Mouse (Mus musculus): ENCODE measurements around the gene Tmeff1. TPM values are rescaled to one million over a fixed set of nuclear protein-coding genes. Genes with fewer than 3 reads are reported as not detected.

Gene Tmeff1
- polyA plus RNA-seq, 1 experiment, result 335 TPM

GRCm38 (mm10) chr4:48591390-48591789, 6.4 kb downstream of the Tmeff1 start:
- TF ChIP-seq POLR2A (IDR thresholded peaks at IDR 0.05; ENCODE audit: borderline replicate concordance, extremely low read depth, insufficient read depth, insufficient read length, poor library complexity, severe bottlenecking), result no peak
- TF ChIP-seq CTCF (IDR thresholded peaks at IDR 0.05; ENCODE audit: borderline replicate concordance, extremely low read depth, insufficient read depth, insufficient read length), result no peak
- DNase-seq (ENCODE audit: low read depth), result no peak

- no peak for TF ChIP-seq CTCF (IDR thresholded peaks at IDR 0.05; ENCODE audit: borderline replicate concordance, extremely low read depth, insufficient read depth, insufficient read length)
- no peak for TF ChIP-seq POLR2A (IDR thresholded peaks at IDR 0.05; ENCODE audit: borderline replicate concordance, extremely low read depth, insufficient read depth, insufficient read length, poor library complexity, severe bottlenecking)
- no peak for DNase-seq (ENCODE audit: low read depth)
Measured at GRCm38 (mm10) chr4:48592328-48592727, 7.4 kb downstream of the Tmeff1 start.

DNA sequence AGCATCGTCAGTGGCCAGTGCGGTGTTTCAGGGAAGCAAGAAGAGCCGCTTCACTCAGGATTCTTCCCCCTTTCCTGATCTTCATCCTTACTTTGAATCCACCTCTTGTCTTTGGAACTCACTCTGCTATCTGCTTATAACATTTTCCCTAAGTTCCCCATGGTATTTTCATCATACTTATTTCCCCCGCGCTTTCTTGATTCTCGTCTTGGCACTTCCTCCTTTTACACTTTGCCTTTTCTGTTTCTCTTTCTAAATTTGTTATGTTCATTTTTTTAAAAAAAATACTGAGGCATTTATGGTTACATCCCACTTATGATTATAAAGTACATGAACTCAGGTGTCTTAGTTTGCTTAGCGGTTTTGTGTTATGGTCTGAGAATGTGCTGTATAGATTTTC, 7.9 kb downstream of the Tmeff1 start:
- DNase-seq (ENCODE audit: low read depth), result no peak
- no peak for TF ChIP-seq POLR2A (IDR thresholded peaks at IDR 0.05; ENCODE audit: borderline replicate concordance, extremely low read depth, insufficient read depth, insufficient read length, poor library complexity, severe bottlenecking)
- no peak for TF ChIP-seq CTCF (IDR thresholded peaks at IDR 0.05; ENCODE audit: borderline replicate concordance, extremely low read depth, insufficient read depth, insufficient read length)

GRCm38 (mm10) chr4:48596111-48596510, 11.1 kb downstream of the Tmeff1 start:
- TF ChIP-seq CTCF (IDR thresholded peaks at IDR 0.05; ENCODE audit: borderline replicate concordance, extremely low read depth, insufficient read depth, insufficient read length) (no peak), POLR2A (IDR thresholded peaks at IDR 0.05; ENCODE audit: borderline replicate concordance, extremely low read depth, insufficient read depth, insufficient read length, poor library complexity, severe bottlenecking) (no peak)
- DNase-seq (ENCODE audit: low read depth), result no peak

GRCm38 (mm10) chr4:48605650-48606049, 20.7 kb downstream of the Tmeff1 start:
- TF ChIP-seq POLR2A (IDR thresholded peaks at IDR 0.05; ENCODE audit: borderline replicate concordance, extremely low read depth, insufficient read depth, insufficient read length, poor library complexity, severe bottlenecking) (no peak), CTCF (IDR thresholded peaks at IDR 0.05; ENCODE audit: borderline replicate concordance, extremely low read depth, insufficient read depth, insufficient read length) (no peak)
- no peak for DNase-seq (ENCODE audit: low read depth)

- no peak for DNase-seq (ENCODE audit: low read depth)
- no peak for TF ChIP-seq POLR2A (IDR thresholded peaks at IDR 0.05; ENCODE audit: borderline replicate concordance, extremely low read depth, insufficient read depth, insufficient read length, poor library complexity, severe bottlenecking)
- no peak for TF ChIP-seq CTCF (IDR thresholded peaks at IDR 0.05; ENCODE audit: borderline replicate concordance, extremely low read depth, insufficient read depth, insufficient read length)
Measured at GRCm38 (mm10) chr4:48609485-48609884, 24.5 kb downstream of the Tmeff1 start.

DNA sequence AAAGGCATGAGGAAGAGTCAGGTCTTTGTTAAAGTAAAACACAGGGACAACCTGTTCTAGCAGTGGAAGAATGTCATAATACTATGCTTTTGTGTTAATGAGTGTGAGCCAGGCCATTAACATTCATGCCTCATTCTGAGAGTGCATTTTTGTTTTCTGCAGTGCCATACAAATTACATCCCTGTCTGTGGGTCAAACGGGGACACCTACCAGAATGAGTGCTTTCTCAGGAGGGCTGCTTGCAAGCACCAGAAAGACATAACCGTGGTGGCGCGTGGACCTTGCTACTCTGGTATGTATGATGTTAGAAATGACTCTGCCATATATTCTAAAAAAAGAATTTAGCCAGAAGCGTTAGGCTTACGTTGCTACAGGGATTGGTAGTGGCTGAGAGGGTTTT, 25.3 kb downstream of the Tmeff1 start:
- no peak for DNase-seq (ENCODE audit: low read depth)

DNA sequence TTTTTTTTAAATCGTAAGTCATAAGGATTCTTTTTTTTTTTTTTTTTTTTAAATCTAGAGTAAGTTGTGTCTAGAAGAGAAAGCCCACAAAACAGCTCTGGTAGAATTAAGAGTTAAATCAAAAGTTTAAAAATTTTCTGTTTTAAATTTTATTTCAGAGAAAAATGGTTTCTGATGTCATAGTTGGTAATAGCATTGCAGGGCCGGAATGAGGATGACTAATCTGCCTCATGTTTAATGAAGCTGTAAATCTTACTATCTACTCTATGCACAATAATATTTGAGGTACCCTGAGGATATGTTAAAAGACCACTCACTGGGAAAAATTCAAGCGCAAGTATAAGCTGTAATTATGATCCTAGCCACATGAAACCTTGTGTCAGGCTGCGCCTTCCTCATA, 30.5 kb downstream of the Tmeff1 start:
- no peak for TF ChIP-seq CTCF (IDR thresholded peaks at IDR 0.05; ENCODE audit: borderline replicate concordance, extremely low read depth, insufficient read depth, insufficient read length)
- no peak for TF ChIP-seq POLR2A (IDR thresholded peaks at IDR 0.05; ENCODE audit: borderline replicate concordance, extremely low read depth, insufficient read depth, insufficient read length, poor library complexity, severe bottlenecking)
- DNase-seq (ENCODE audit: low read depth), result no peak

More for the DNA sequence above, 25.3 kb downstream of the Tmeff1 start:
- TF ChIP-seq POLR2A (IDR thresholded peaks at IDR 0.05; ENCODE audit: borderline replicate concordance, extremely low read depth, insufficient read depth, insufficient read length, poor library complexity, severe bottlenecking) (no peak), CTCF (IDR thresholded peaks at IDR 0.05; ENCODE audit: borderline replicate concordance, extremely low read depth, insufficient read depth, insufficient read length) (no peak)

GRCm38 (mm10) chr4:48617201-48617600, 32.2 kb downstream of the Tmeff1 start:
- TF ChIP-seq CTCF (IDR thresholded peaks at IDR 0.05; ENCODE audit: borderline replicate concordance, extremely low read depth, insufficient read depth, insufficient read length), result no peak
- DNase-seq (ENCODE audit: low read depth), result no peak

DNA sequence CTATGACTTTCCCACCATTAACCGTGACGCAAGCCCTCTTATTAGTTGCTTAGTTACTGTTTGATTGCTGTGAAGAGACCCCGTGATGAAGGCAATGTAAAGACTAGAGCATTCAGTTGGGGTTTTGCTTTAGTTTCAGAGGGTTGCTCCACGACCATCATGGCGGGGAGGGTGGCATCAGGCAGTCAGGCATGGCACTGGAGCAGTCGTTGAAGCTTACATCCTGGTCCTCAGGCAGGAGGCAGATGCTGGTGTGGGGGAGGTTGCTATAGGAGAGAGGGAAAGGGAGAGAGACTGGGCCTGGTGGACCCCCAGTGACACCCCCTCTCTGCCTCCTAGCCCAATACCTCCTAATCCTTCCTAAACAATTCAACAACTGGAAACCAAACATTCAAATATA, 35.1 kb downstream of the Tmeff1 start:
- no peak for DNase-seq (ENCODE audit: low read depth)
- TF ChIP-seq POLR2A (IDR thresholded peaks at IDR 0.05; ENCODE audit: borderline replicate concordance, extremely low read depth, insufficient read depth, insufficient read length, poor library complexity, severe bottlenecking), result no peak
- no peak for TF ChIP-seq CTCF (IDR thresholded peaks at IDR 0.05; ENCODE audit: borderline replicate concordance, extremely low read depth, insufficient read depth, insufficient read length)

- TF ChIP-seq CTCF (IDR thresholded peaks at IDR 0.05; ENCODE audit: borderline replicate concordance, extremely low read depth, insufficient read depth, insufficient read length) (no peak), POLR2A (IDR thresholded peaks at IDR 0.05; ENCODE audit: borderline replicate concordance, extremely low read depth, insufficient read depth, insufficient read length, poor library complexity, severe bottlenecking) (no peak)
- no peak for DNase-seq (ENCODE audit: low read depth)
Measured at GRCm38 (mm10) chr4:48622246-48622645, 37.3 kb downstream of the Tmeff1 start.

DNA sequence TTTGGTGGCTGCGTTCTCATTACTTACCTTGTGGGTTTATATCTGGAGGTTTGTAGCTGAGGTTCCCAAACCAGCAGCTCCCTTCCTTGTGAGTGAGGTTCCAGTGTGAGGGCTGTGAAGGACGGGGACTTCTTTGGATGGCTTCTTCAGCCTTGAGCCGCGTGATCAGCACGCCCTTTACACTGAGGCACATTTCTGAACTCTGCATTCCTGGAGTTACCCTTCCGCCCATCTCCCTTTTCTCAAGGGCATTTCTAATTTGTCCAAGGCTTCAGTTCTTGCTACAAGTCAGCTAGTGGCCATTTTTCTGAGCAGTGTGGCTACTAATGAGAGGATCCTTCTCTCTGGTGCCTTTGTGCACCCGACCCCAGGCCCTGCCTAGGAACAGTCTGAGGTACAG, 38.0 kb downstream of the Tmeff1 start:
- no peak for TF ChIP-seq CTCF (IDR thresholded peaks at IDR 0.05; ENCODE audit: borderline replicate concordance, extremely low read depth, insufficient read depth, insufficient read length)

GRCm38 (mm10) chr4:48624961-48625360, 40.0 kb downstream of the Tmeff1 start:
- no peak for DNase-seq (ENCODE audit: low read depth)
- no peak for TF ChIP-seq CTCF (IDR thresholded peaks at IDR 0.05; ENCODE audit: borderline replicate concordance, extremely low read depth, insufficient read depth, insufficient read length)
- no peak for TF ChIP-seq POLR2A (IDR thresholded peaks at IDR 0.05; ENCODE audit: borderline replicate concordance, extremely low read depth, insufficient read depth, insufficient read length, poor library complexity, severe bottlenecking)

More for the DNA sequence above, 38.0 kb downstream of the Tmeff1 start:
- DNase-seq (ENCODE audit: low read depth), result no peak

Data from brain, embryonic 14.5 days (tissue).